Mouse (Mus musculus): Measurements from ENCODE around the gene Ntsr1. TPM values are rescaled to one million over a fixed set of nuclear protein-coding genes. Genes with fewer than 3 reads are reported as not detected.

Gene Ntsr1
- polyA plus RNA-seq (2012; rRNA removed) = 2.4 and 3.2 TPM in 2 replicates

DNA sequence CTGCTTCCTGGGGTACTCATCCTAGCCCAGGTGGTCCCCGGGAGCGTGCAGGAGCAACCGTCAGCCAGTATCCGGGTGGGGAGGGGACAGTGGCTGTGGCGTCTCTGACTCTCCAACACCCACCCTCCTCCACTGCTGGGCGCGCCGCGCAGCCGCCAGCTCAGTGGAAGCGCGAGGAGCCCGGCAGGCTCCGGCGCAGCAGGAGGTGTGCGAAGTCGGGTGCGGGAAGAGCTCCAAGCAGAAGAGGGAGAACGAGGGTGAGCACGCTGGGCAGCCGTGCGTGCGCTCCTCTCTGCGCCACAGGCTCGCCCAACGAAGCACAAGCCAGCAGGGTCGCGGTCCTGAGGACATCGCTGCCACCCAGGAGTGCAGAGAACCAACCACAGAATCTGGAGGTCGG lies at the start of gene Ntsr1:
Ntsr1 (plus strand) TSS at position 236 of the 400 bp plus-strand sequence.

GRCm38 (mm10) chr2:180455723-180456698 lies 43.8 kb upstream of the Ntsr1 start, which contains the start of gene Slco4a1:
TSS of gene Slco4a1 (plus strand) at chr2:180456245.

GRCm38 (mm10) chr2:180581002-180581401 lies 81.2 kb downstream of the Ntsr1 start, which contains the start of gene Mrgbp:
TSS of gene Mrgbp (plus strand) at chr2:180581304.

DNA sequence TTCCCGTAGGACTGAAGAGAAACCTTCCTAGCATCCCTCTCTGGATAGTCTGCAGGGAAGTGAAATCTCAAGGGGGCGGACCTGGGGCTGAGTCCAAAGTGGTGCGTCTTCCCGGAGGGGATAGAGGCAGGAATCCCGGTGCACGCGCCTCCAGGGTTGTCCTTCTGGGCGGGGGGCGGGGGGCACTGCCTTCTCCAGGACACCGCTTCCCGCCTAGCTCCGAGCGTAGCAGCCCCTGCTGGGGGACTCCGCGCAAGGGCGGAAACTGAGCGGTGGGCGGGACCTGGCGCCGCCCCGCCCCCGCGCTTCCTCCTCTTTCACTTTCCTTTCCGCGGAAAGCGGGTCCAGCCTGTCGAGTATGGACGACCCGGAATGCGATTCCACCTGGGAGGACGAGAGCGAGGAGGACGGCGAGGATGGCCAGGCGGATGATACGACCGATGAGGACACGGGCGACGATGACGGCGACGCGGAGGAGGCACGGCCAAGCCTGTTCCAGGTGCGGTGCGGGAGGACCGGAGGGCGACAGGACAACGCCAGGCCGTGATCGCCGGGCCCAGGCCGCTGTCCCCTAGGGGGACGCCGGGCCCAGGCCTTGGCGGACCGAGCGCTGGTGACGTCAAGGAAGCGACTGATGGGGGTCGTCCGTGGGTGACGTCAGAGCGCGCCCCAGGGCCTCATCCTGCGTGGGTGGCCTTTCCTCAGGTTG lies 89.5 kb downstream of the Ntsr1 start, which contains the start of gene Ogfr:
Ogfr (plus strand) TSS at position 123 of the 709 bp plus-strand sequence.

Other genes starting within 250 kb of the Ntsr1 start
- gene Rps21, start 242.6 kb upstream of the Ntsr1 start, polyA plus RNA-seq (2012; rRNA removed) = 2,791 and 2,950 TPM in 2 replicates
- gene Cables2, start 226.5 kb upstream of the Ntsr1 start, polyA plus RNA-seq (2012; rRNA removed) = 48.8 and 50.4 TPM in 2 replicates
- 0.26 TPM in 1 of 2 replicates, not detected in the other for gene Rbbp8nl, start 210.1 kb upstream of the Ntsr1 start, polyA plus RNA-seq (2012; rRNA removed)
- not detected in 2 replicates for gene Gata5, start 165.3 kb upstream of the Ntsr1 start, polyA plus RNA-seq (2012; rRNA removed)
- 2.4 TPM in 2 replicates for gene Slco4a1, start 43.7 kb upstream of the Ntsr1 start, polyA plus RNA-seq (2012; rRNA removed)
- 65.3 and 71.8 TPM in 2 replicates for gene Mrgbp, start 81.3 kb downstream of the Ntsr1 start, polyA plus RNA-seq (2012; rRNA removed)
- 126 and 132 TPM in 2 replicates for gene Ogfr, start 89.3 kb downstream of the Ntsr1 start, polyA plus RNA-seq (2012; rRNA removed)
- gene Col9a3, start 97.8 kb downstream of the Ntsr1 start, polyA plus RNA-seq (2012; rRNA removed) = 49.9 and 240 TPM in 2 replicates
- 1.7 and 1.8 TPM in 2 replicates for gene Tcfl5, start 142.7 kb downstream of the Ntsr1 start, polyA plus RNA-seq (2012; rRNA removed)
- 35.1 and 38.5 TPM in 2 replicates for gene Dido1, start 210.0 kb downstream of the Ntsr1 start, polyA plus RNA-seq (2012; rRNA removed)
- gene Gid8, start 210.1 kb downstream of the Ntsr1 start, polyA plus RNA-seq (2012; rRNA removed) = 54.2 and 58.3 TPM in 2 replicates
- gene Slc17a9, start 225.3 kb downstream of the Ntsr1 start, polyA plus RNA-seq (2012; rRNA removed) = 0.77 and 1.2 TPM in 2 replicates

Data from central nervous system, embryonic 14 days (tissue).